Mouse (Mus musculus) neural tube, embryonic 15.5 days (tissue): ENCODE data around the gene Ankrd17. TPM values are rescaled to one million over a fixed set of nuclear protein-coding genes. Genes with fewer than 3 reads are reported as not detected.

ENCODE experiments used
- ATAC-seq: fragments of 200-750 bp; cut with Nextera tagmentation; 2 replicates; pipeline ENCODE4 v1.8.0; 2017; ENCODE audit warnings: mild to moderate bottlenecking, moderate TSS enrichment, moderate library complexity; ENCODE audit not compliant: low FRiP score
- H3K27ac ChIP-seq: fragments of 300-500 bp; sonication (generic); replicated peaks from 2 replicates; pipeline ENCODE4 v1.5.1; 2015; ENCODE audit warnings: mild to moderate bottlenecking, inconsistent platforms
- H3K27me3 ChIP-seq: fragments of 300-500 bp; sonication (generic); replicated peaks from 2 replicates; pipeline ENCODE4 v1.6.1; 2015; ENCODE audit warnings: inconsistent platforms
- H3K36me3 ChIP-seq: fragments of 300-500 bp; sonication (generic); 2 replicates; pipeline ENCODE4 v1.6.1; 2015; ENCODE audit warnings: inconsistent platforms
- H3K4me1 ChIP-seq: fragments of 300-500 bp; sonication (generic); 2 replicates; pipeline ENCODE4 v1.6.1; 2015; ENCODE audit warnings: inconsistent platforms
- H3K4me2 ChIP-seq: fragments of 300-500 bp; sonication (generic); 2 replicates; pipeline ENCODE4 v1.6.1; 2015; ENCODE audit warnings: inconsistent platforms, mild to moderate bottlenecking, moderate library complexity
- H3K4me3 ChIP-seq: fragments of 300-500 bp; sonication (generic); replicated peaks from 2 replicates; pipeline ENCODE4 v1.5.1; 2015; ENCODE audit warnings: mild to moderate bottlenecking, inconsistent platforms
- H3K9ac ChIP-seq: fragments of 300-500 bp; sonication (generic); replicated peaks from 2 replicates; pipeline ENCODE4 v1.6.1; 2015; ENCODE audit warnings: mild to moderate bottlenecking, inconsistent platforms
- H3K9me3 ChIP-seq: fragments of 300-500 bp; sonication (generic); replicated peaks from 2 replicates; pipeline ENCODE4 v1.6.1; 2016; ENCODE audit warnings: inconsistent platforms
- WGBS: fragments of 180-500 bp; shearing (Covaris S2); methylation state at CpG from one replicate; pipeline ENCODE4 v1.1.7; 2015; ENCODE audit warnings: mixed read lengths; 5-methylcytosine and 5-hydroxymethylcytosine counted together
- polyA plus RNA-seq: library from polyadenylated mRNA; unstranded; fragments of >200 nt; fragmentation: Nextera tagmentation; extraction: Ambion mirVana; gene quantifications from 2 replicates; pipeline ENCODE4 v1.2.1, GENCODE M21; 2015

Ankrd17 gene
- 25.8 and 27.3 TPM in 2 replicates for polyA plus RNA-seq

DNA sequence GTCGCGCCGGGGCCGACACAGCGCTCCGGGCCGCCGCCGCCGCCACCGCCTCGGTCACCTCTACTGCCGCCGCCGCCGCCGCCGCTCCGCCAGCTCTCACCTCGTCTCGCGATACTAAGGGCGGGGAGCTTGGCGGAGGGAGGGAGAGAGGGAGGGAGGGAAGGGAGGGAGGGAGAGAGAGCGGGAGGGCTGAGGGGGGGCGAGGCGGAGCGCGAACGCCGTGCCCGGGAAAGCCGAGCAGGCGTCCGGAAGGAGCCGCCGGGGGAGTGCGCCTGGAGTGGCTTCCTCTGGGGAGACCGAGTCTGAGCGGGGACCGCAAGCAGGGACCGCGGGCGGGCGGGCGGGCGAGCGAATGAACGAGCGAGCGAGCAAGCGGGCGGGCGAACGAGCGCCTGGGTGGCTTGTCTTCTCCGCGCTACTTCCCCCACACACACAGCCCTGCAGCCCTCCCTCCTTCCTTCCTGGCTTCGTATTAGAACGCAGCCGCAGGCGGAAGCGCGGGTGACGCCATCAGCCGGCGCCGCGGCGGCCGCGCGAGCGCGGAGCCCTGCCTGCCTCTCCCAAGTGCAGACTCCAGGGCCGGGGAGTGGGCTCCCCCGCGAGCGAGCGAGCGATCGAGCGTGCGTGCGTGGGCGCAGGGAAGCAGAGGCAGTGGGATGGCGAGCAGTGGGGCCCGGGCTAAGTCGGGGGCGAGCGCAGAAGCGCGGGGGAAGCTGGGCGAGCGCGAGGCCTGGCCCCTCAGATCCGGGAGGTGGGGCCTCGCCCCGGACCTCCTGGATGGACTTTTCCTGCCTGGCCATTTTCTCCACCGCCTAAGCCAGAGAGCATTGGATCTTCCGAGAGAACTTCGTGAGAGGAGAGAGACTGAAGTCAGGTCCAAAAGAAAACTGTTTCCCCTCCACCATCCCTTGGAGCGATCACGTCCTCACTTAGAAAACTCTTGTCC, at the start of gene Ankrd17:
TSS of gene Ankrd17 (minus strand) at position 457 of the 946 bp plus-strand sequence.
- Histone ChIP-seq H3K36me3 (no peaks in the 10 kb centered on the region), H3K4me3 (peak within 1 kb of the TSS; percentile 91), H3K4me1 (peaks cover 31% of the 10 kb centered on the region), H3K27me3 (no peaks in the 10 kb centered on the region), H3K9me3 (no peaks in the 10 kb centered on the region; the same call in 1 of the 2 replicates), H3K27ac (peak within 1 kb of the TSS; percentile 100), H3K4me2 (peak within 1 kb of the TSS; percentile 76), H3K9ac (peak within 1 kb of the TSS; percentile 94)
- under 1% methylated on average over 71 of the region's 104 CpGs for WGBS
- peak; percentile 95 for ATAC-seq

DNA sequence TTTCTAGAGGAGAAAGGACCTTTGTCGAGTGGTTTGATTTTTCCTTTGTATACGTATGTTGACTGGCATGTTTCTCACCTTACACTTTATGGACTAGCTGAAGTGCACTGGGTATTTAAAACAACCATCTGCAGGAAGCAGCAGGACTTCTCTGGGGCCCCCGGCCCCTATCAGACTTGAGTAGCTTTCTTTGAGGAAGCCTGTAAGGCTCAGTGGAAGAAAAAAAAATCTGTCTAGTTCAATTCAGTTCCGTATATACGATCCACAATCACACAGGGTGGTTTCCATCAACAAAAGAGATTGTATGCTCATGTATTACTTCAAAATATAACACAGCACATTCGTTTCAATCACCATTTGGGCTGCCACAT, 48.5 kb upstream of the Ankrd17 start:
- H3K4me1 ChIP-seq, result no peaks in the 10 kb centered on the region
- H3K9me3 ChIP-seq, result no peaks in the 10 kb centered on the region
- H3K9ac ChIP-seq, result no peak overlapping the region
- H3K27me3 ChIP-seq, result no peaks in the 10 kb centered on the region
- H3K4me3 ChIP-seq, result no peak overlapping the region
- WGBS, result 69% methylated on average over 6 of the region's 6 CpGs
- no peak overlapping the region for H3K27ac ChIP-seq
- ATAC-seq, result no peak
- no peak overlapping the region for H3K4me2 ChIP-seq
- H3K36me3 ChIP-seq, result no peaks in the 10 kb centered on the region

DNA sequence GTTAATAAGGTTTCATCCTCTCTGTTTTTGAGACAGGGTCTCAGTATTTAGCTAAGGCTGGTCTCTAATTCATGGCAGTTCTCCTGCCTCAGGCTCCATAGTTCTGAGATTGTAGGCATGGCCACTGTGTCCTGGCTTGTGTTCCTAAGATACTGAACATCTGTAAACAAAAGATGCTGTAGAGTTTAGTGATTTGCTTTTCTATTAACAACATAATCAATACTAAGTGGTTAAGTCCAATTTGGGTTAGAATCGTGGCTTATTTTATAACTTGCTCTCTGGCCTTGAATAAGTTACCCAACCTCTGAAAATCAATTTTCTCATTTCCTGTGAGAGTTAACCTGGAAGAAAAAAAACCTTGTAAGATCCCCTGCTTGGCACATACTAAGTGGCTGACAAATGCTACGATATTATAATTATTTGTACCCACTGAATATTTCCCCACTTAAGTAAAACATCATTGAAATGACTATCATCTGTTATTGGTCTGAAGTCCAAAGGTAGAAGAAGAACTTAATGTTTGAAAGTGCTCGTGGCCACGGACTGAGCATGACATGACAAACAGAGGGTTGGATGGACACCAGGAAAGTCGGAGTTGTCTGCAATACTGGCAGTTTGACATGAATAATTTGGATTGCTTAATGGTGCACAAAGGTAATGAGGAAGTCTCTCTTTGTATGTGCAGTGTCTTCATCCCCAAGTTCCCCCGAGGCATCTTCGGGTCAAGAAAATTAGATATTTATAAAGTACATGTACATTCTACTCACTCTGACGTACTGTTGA, 48.0 kb upstream of the Ankrd17 start:
- Histone ChIP-seq H3K27me3 (no peaks in the 10 kb centered on the region), H3K9ac (no peak overlapping the region), H3K9me3 (no peaks in the 10 kb centered on the region), H3K36me3 (no peaks in the 10 kb centered on the region), H3K4me2 (no peak overlapping the region), H3K4me3 (no peak overlapping the region), H3K27ac (no peak overlapping the region), H3K4me1 (no peaks in the 10 kb centered on the region)
- 82% methylated on average over 8 of the region's 8 CpGs for WGBS
- no peak for ATAC-seq

DNA sequence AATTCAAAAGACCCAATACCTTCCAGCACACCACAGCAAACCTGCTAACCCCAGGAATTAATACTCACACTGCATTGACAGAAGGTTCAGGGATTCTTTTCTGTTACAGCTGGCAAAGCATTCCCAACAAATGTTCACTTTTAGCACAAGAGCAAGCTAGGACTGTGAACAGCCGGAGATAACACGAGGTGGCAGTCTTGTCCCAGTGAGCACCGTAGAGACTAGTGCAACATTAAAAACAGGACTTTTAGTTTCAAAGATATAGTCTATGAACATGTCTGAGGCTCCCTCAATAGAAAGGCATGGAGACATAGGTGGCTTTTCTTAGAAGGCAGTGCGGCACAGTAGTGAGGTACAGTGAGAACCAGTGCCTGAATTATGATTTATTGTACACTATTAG, 38.8 kb upstream of the Ankrd17 start:
- no peaks in the 10 kb centered on the region for H3K4me1 ChIP-seq
- H3K36me3 ChIP-seq, result no peaks in the 10 kb centered on the region
- H3K4me2 ChIP-seq, result no peak overlapping the region
- WGBS, result 88% methylated on average over 4 of the region's 4 CpGs
- H3K9me3 ChIP-seq, result no peaks in the 10 kb centered on the region
- no peak for ATAC-seq
- no peak overlapping the region for H3K27ac ChIP-seq
- no peak overlapping the region for H3K4me3 ChIP-seq
- H3K9ac ChIP-seq, result no peak overlapping the region
- no peaks in the 10 kb centered on the region for H3K27me3 ChIP-seq

DNA sequence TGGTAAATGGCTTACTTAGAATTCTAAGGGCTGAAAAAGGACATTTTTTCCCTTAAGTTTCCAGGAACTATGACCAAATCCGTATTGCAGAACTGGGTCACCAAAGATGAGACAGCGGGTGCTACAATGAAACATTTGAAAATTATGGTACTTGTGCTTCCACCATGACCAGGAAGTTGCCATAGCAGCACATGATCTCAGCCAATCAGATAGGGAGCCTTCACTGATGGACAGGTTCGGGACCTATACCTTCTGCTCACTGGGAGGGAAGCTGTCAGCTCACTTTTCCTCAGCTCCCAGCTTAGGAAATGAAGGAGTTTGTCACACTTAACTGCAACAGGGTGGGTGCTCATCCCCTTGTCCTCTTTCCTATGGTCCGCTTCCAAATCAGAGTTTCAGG, 30.4 kb upstream of the Ankrd17 start:
- Histone ChIP-seq H3K9me3 (no peaks in the 10 kb centered on the region), H3K4me3 (no peak overlapping the region), H3K27ac (no peak overlapping the region), H3K4me2 (no peak overlapping the region), H3K36me3 (no peaks in the 10 kb centered on the region), H3K27me3 (no peaks in the 10 kb centered on the region), H3K4me1 (no peaks in the 10 kb centered on the region), H3K9ac (no peak overlapping the region)
- no peak for ATAC-seq
- 91% methylated on average over 4 of the region's 4 CpGs for WGBS

DNA sequence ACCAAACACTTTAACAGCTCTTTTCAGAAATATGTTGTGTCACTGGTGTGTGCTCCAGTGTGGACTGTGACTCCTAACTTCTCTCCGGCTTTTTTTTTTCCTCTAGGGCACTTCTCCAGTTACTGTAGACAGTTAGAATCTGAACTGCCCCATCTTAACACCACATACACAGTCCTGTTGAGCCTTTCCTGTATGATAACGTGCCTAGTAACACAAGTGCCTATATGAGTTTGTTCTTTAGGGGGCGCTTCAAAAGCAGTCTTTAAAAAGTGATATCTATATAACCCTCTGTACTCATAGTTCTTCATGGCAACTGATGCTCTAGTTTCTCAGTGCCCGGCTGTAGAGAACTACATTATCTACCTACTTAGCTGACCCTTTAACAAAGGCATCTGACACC, 27.9 kb upstream of the Ankrd17 start:
- 80% methylated on average over 4 of the region's 4 CpGs for WGBS
- Histone ChIP-seq H3K4me3 (no peak overlapping the region), H3K9ac (no peak overlapping the region), H3K4me2 (no peak overlapping the region), H3K27me3 (no peaks in the 10 kb centered on the region), H3K4me1 (no peaks in the 10 kb centered on the region), H3K36me3 (no peaks in the 10 kb centered on the region), H3K9me3 (no peaks in the 10 kb centered on the region), H3K27ac (no peak overlapping the region)
- ATAC-seq, result no peak

DNA sequence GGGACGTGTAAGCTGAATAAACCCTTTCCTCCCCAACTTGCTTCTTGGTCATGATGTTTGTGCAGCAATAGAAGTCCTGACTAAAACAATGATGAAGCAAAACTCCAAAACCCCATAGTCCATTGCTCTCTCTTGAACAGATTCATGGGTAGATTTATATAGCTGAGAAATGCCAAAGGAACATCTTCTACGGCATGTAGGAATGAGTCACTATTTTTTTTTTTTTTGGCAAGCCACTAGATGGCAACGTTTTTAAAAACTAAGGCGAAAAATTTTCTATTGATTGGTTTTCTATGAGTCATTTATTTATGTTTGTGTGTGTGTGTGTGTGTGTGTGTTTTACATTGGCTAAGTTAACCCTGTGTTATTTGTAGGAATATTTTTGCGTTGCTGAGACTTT, 27.4 kb upstream of the Ankrd17 start:
- Histone ChIP-seq H3K36me3 (no peaks in the 10 kb centered on the region), H3K27ac (no peak overlapping the region), H3K27me3 (no peaks in the 10 kb centered on the region), H3K4me2 (no peak overlapping the region), H3K4me1 (no peaks in the 10 kb centered on the region), H3K4me3 (no peak overlapping the region), H3K9me3 (no peaks in the 10 kb centered on the region), H3K9ac (no peak overlapping the region)
- no peak for ATAC-seq
- 70% methylated on average over 5 of the region's 5 CpGs for WGBS

DNA sequence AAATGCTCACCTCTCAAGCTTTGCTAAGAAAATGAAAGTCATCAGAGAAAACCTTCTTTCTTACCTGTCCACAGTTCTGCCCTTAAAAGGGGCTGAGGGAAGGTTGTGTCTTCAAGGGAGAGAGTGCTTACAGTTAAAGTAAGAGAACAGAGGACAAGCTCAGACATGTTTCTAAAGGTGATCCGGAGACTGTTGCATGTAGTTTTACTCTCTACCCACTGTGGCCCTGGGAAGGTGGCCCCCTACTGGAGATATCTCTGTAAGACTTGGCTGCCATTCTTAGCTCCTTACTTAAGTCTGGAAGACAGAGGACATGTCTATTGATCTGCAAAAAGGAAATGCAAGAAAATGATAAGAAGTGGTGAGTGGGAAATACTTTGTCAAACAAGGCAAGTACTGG, 16.7 kb upstream of the Ankrd17 start:
- 48% methylated on average over 1 of the region's 1 CpGs for WGBS
- Histone ChIP-seq H3K9ac (no peak overlapping the region), H3K4me1 (no peaks in the 10 kb centered on the region), H3K4me2 (no peak overlapping the region), H3K4me3 (no peak overlapping the region), H3K27me3 (no peaks in the 10 kb centered on the region), H3K9me3 (no peaks in the 10 kb centered on the region), H3K36me3 (no peaks in the 10 kb centered on the region), H3K27ac (no peak overlapping the region)
- ATAC-seq, result no peak

DNA sequence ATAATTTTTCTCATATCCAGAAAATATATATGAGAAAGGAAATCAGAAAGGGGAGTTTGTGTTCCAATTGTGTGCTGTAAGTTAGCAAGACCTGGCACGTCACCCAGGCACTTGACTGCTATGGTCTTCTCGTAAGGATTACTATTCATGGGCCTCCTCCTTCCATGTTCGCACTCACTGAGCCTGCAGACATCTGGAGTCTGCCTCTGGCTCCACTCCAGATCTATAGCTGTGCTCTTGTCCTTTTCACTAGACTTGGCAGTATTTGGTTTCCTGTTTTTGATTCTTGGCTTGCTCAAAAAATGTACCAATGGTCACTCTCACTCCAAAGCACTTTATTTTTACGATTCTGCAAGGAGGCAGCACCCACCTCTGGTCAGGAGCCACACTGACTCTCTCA, 15.1 kb upstream of the Ankrd17 start:
- no peaks in the 10 kb centered on the region for H3K9me3 ChIP-seq
- no peaks in the 10 kb centered on the region for H3K36me3 ChIP-seq
- WGBS, result 75% methylated on average over 4 of the region's 4 CpGs
- no peaks in the 10 kb centered on the region for H3K4me1 ChIP-seq
- H3K27ac ChIP-seq, result no peak overlapping the region
- H3K4me2 ChIP-seq, result no peak overlapping the region
- no peak overlapping the region for H3K9ac ChIP-seq
- no peaks in the 10 kb centered on the region for H3K27me3 ChIP-seq
- H3K4me3 ChIP-seq, result no peak overlapping the region
- no peak for ATAC-seq

DNA sequence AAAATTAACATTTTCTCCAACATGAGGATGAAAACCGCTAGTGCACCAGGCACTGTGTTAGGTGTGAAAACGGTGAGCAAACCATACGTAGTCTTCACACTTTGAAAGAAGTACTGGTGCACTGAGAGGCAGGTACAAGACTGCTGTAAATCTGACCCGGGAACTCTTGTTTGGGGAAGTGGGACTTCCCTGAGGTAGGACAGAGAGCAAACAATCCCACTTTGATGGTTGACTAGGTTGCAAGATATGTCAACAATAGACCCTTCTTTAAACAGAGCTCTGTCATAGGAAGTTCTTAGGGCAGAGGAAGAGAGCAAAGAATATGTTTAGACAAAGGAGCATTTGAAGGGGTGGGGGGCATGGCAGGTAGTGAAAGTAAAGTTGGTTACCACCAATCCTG, 7.3 kb upstream of the Ankrd17 start:
- no peak for ATAC-seq
- no peaks in the 10 kb centered on the region for H3K36me3 ChIP-seq
- no peak overlapping the region for H3K9ac ChIP-seq
- WGBS, result 91% methylated on average over 4 of the region's 4 CpGs
- H3K9me3 ChIP-seq, result no peaks in the 10 kb centered on the region; the same call in 1 of the 2 replicates
- no peaks in the 10 kb centered on the region for H3K4me1 ChIP-seq
- H3K27me3 ChIP-seq, result no peaks in the 10 kb centered on the region
- H3K4me3 ChIP-seq, result no peak overlapping the region
- H3K27ac ChIP-seq, result no peak overlapping the region
- no peak overlapping the region for H3K4me2 ChIP-seq

DNA sequence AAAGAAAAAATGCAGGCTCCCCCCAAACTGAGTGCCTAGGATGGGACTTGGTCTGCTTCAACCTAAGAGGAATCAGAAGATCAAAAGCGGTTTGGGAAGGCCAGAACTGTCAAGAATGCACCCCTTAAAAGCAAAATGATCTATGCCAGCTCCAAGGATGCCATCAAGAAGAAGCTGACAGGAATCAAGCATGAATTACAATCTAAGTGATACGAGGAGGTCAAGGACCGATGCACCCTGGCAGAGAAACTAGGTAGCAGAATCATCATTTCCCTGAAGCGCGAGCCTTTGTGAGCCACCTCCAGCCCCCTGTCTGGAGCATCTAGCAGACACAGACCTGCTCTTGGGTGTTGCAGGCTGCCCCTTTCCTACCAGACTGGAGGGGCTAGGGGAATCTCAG, 4.0 kb upstream of the Ankrd17 start:
- no peak overlapping the region for H3K27ac ChIP-seq
- 84% methylated on average over 5 of the region's 5 CpGs for WGBS
- H3K36me3 ChIP-seq, result no peaks in the 10 kb centered on the region
- no peaks in the 10 kb centered on the region; the same call in 1 of the 2 replicates for H3K9me3 ChIP-seq
- no peaks in the 10 kb centered on the region for H3K27me3 ChIP-seq
- H3K9ac ChIP-seq, result no peak overlapping the region
- ATAC-seq, result no peak
- no peak overlapping the region for H3K4me2 ChIP-seq
- H3K4me3 ChIP-seq, result no peak overlapping the region
- peaks cover 8% of the 10 kb centered on the region for H3K4me1 ChIP-seq

DNA sequence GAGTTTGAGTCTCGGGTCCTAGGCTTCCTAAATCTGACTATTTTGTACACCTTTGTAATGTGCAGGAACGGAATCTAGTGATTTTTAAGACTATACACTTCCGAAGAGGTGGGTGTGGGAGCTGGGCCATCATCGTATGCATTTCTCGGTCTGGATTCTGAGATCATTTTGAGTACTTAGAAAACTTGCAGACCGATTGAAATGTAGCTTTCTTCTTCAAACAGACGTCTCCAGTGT, 608 bp upstream of the Ankrd17 start, which contains the start of gene Gm9958:
TSS of gene Gm9958 (plus strand) at position 138 of the 237 bp plus-strand sequence.
- H3K36me3 ChIP-seq, result no peaks in the 10 kb centered on the region
- H3K4me3 ChIP-seq, result peak within 1 kb of the TSS; percentile 91
- no peak for ATAC-seq
- peaks cover 31% of the 10 kb centered on the region for H3K4me1 ChIP-seq
- peak within 1 kb of the TSS; percentile 94 for H3K9ac ChIP-seq
- H3K27me3 ChIP-seq, result no peaks in the 10 kb centered on the region
- WGBS, result 4% methylated on average over 7 of the region's 7 CpGs
- H3K9me3 ChIP-seq, result no peaks in the 10 kb centered on the region; the same call in 1 of the 2 replicates
- peak within 1 kb of the TSS; percentile 76 for H3K4me2 ChIP-seq
- peak within 1 kb of the TSS; percentile 100 for H3K27ac ChIP-seq
